Mouse (Mus musculus) embryonic facial prominence, embryonic 11.5 days (tissue): ENCODE data around the gene Anapc1. TPM values are rescaled to one million over a fixed set of nuclear protein-coding genes. Genes with fewer than 3 reads are reported as not detected.
A peak's percentile ranks its signal among the peaks of the same experiment; 100 is the strongest.

Experiments
- ATAC-seq: fragments of 200-750 bp; cut with Nextera tagmentation; replicated peaks from 2 replicates; pipeline ENCODE4 v1.8.0; 2017; ENCODE audit warnings: low read depth; ENCODE audit not compliant: insufficient number of reproducible peaks, low FRiP score, low TSS enrichment
- DNase-seq: peaks from one replicate; pipeline ENCODE4 v3.0.0-alpha.2; 2015; ENCODE audit warnings: low spot score
- H3K27ac ChIP-seq: fragments of 300-500 bp; sonication (generic); replicated peaks from 2 replicates; pipeline ENCODE4 v1.5.1; 2014; ENCODE audit warnings: mild to moderate bottlenecking, low read depth, low read length, control low read depth
- H3K27me3 ChIP-seq: fragments of 300-500 bp; sonication (generic); 2 replicates; pipeline ENCODE4 v1.6.1; 2014; ENCODE audit warnings: mild to moderate bottlenecking, low read length, moderate library complexity, mixed read lengths; ENCODE audit not compliant: control insufficient read depth, insufficient read depth
- H3K36me3 ChIP-seq: fragments of 300-500 bp; sonication (generic); replicated peaks from 2 replicates; pipeline ENCODE4 v1.6.1; 2014; ENCODE audit warnings: low read depth, mild to moderate bottlenecking, low read length, moderate library complexity, mixed read lengths; ENCODE audit not compliant: control insufficient read depth, insufficient read depth
- H3K4me1 ChIP-seq: fragments of 300-500 bp; sonication (generic); 2 replicates; pipeline ENCODE4 v1.6.1; 2014; ENCODE audit warnings: low read length, mixed read lengths; ENCODE audit not compliant: control insufficient read depth, insufficient read depth
- H3K4me2 ChIP-seq: fragments of 300-500 bp; sonication (generic); 2 replicates; pipeline ENCODE4 v1.6.1; 2014; ENCODE audit warnings: low read depth, mild to moderate bottlenecking, control low read depth, low read length, moderate library complexity
- H3K4me3 ChIP-seq: fragments of 300-500 bp; sonication (generic); 2 replicates; pipeline ENCODE4 v1.5.1; 2014; ENCODE audit warnings: low read depth, low read length, control low read depth
- H3K9ac ChIP-seq: fragments of 300-500 bp; sonication (generic); replicated peaks from 2 replicates; pipeline ENCODE4 v1.6.1; 2014; ENCODE audit warnings: mild to moderate bottlenecking, control low read depth, low read length
- H3K9me3 ChIP-seq: fragments of 300-500 bp; sonication (generic); replicated peaks from 2 replicates; pipeline ENCODE4 v1.6.1; 2016; ENCODE audit warnings: mild to moderate bottlenecking, low read length, inconsistent platforms, mixed read lengths; ENCODE audit not compliant: control insufficient read depth
- WGBS: fragments of 180-500 bp; shearing (Covaris S2); extraction: QIAGEN DNeasy Blood & Tissue Kit; methylation state at CpG from one replicate; pipeline ENCODE4 v1.1.7; 2014; 5-methylcytosine and 5-hydroxymethylcytosine counted together
- polyA plus RNA-seq: library from polyadenylated mRNA; unstranded; fragments of >200 nt; fragmentation: Nextera tagmentation; extraction: Ambion mirVana; gene quantifications from 2 replicates; pipeline ENCODE4 v1.2.1, GENCODE M21; 2014

The Anapc1 gene
- polyA plus RNA-seq, 1 experiment from 2014 or later = 90.7 TPM

- Histone ChIP-seq H3K4me2 (no peak overlapping the region), H3K4me1 (no peaks in the 10 kb centered on the region), H3K36me3 (no peaks in the 10 kb centered on the region), H3K27me3 (no peaks in the 10 kb centered on the region), H3K27ac (no peak overlapping the region), H3K4me3 (no peak overlapping the region), H3K9me3 (no peaks in the 10 kb centered on the region), H3K9ac (no peak overlapping the region)
- 88% methylated on average over 5 of the region's 5 CpGs for whole genome bisulfite sequencing
- DNase-seq (no peak), ATAC-seq (no peak)
These were observed 38.9 kb upstream of the Anapc1 start for GRCm38 (mm10) chr2:128726067-128726466.

GRCm38 (mm10) chr2:128722106-128722710 lies 35.0 kb upstream of the Anapc1 start:
- H3K36me3 ChIP-seq = no peaks in the 10 kb centered on the region
- ATAC-seq = no peak
- no peak overlapping the region for H3K27ac ChIP-seq
- no peaks in the 10 kb centered on the region for H3K27me3 ChIP-seq
- no peak overlapping the region for H3K4me3 ChIP-seq
- no peak overlapping the region for H3K4me2 ChIP-seq
- H3K9ac ChIP-seq = no peak overlapping the region
- no peaks in the 10 kb centered on the region for H3K9me3 ChIP-seq
- DNase-seq = no peak
- H3K4me1 ChIP-seq = no peaks in the 10 kb centered on the region
- WGBS = 93% methylated on average over 5 of the region's 5 CpGs

GRCm38 (mm10) chr2:128719380-128719779 lies 32.2 kb upstream of the Anapc1 start:
- peaks cover 2% of the 10 kb centered on the region; the same call in 1 of the 2 replicates for H3K4me1 ChIP-seq
- no peak overlapping the region for H3K4me2 ChIP-seq
- ATAC-seq = no peak
- H3K27me3 ChIP-seq = no peaks in the 10 kb centered on the region
- DNase-seq = no peak
- 94% methylated on average over 2 of the region's 2 CpGs for WGBS
- no peaks in the 10 kb centered on the region for H3K9me3 ChIP-seq
- no peak overlapping the region for H3K27ac ChIP-seq
- H3K4me3 ChIP-seq = no peak overlapping the region
- no peak overlapping the region for H3K9ac ChIP-seq
- no peaks in the 10 kb centered on the region for H3K36me3 ChIP-seq

GRCm38 (mm10) chr2:128715979-128716378 lies 28.8 kb upstream of the Anapc1 start:
- peaks cover 7% of the 10 kb centered on the region; the same call in 1 of the 2 replicates for H3K4me1 ChIP-seq
- no peaks in the 10 kb centered on the region for H3K36me3 ChIP-seq
- no peak overlapping the region; the same call in 1 of the 2 replicates for H3K27ac ChIP-seq
- 95% methylated on average over 1 of the region's 1 CpGs for WGBS
- ATAC-seq = no peak
- H3K4me2 ChIP-seq = no peak overlapping the region
- no peak overlapping the region for H3K4me3 ChIP-seq
- DNase-seq = no peak
- H3K9me3 ChIP-seq = no peaks in the 10 kb centered on the region
- H3K9ac ChIP-seq = no peak overlapping the region
- H3K27me3 ChIP-seq = no peaks in the 10 kb centered on the region

GRCm38 (mm10) chr2:128714724-128715241 lies 27.6 kb upstream of the Anapc1 start:
- no peak overlapping the region for H3K4me3 ChIP-seq

GRCm38 (mm10) chr2:128713548-128714003 lies 26.4 kb upstream of the Anapc1 start:
- ATAC-seq = peak; percentile 82
- H3K36me3 ChIP-seq = no peaks in the 10 kb centered on the region
- no peak overlapping the region for H3K4me2 ChIP-seq
- H3K27me3 ChIP-seq = no peaks in the 10 kb centered on the region
- peak; percentile 99 for DNase-seq
- no peak overlapping the region for H3K9ac ChIP-seq
- H3K27ac ChIP-seq = peak overlapping the region; percentile 94
- WGBS = 23% methylated on average over 5 of the region's 5 CpGs
- peaks cover 7% of the 10 kb centered on the region; the same call in 1 of the 2 replicates for H3K4me1 ChIP-seq
- H3K4me3 ChIP-seq = no peak overlapping the region
- H3K9me3 ChIP-seq = no peaks in the 10 kb centered on the region

More at GRCm38 (mm10) chr2:128714724-128715241, 27.6 kb upstream of the Anapc1 start:
- peaks cover 7% of the 10 kb centered on the region; the same call in 1 of the 2 replicates for H3K4me1 ChIP-seq
- no peaks in the 10 kb centered on the region for H3K27me3 ChIP-seq
- H3K9ac ChIP-seq = no peak overlapping the region
- no peaks in the 10 kb centered on the region for H3K9me3 ChIP-seq
- WGBS = 37% methylated on average over 7 of the region's 7 CpGs
- no peak overlapping the region for H3K4me2 ChIP-seq
- no peaks in the 10 kb centered on the region for H3K36me3 ChIP-seq
- ATAC-seq (no peak), DNase-seq (peak; percentile 38)
- H3K27ac ChIP-seq = peak overlapping the region; percentile 94

DNA sequence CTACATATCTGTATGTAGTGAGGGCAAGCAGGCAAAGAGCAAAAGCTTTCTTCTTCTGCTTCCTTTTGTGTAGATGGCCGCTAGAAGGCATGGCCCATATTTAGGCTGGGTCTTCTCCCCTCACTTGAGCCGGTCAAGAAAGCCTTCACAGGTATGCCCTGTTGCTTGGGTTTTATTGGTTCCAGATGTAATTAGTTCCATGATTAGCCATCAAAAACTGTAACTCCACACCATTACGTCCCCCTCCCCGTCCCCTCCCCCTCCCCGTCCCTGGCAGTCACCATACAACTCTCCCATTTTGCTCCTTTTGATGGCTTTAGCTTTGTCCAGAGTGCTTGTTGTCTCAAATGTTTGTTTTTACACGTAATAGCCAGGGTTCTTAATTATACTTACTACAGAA lies 25.7 kb upstream of the Anapc1 start:
- Histone ChIP-seq H3K9ac (no peak overlapping the region), H3K27me3 (no peaks in the 10 kb centered on the region), H3K4me3 (no peak overlapping the region), H3K36me3 (no peaks in the 10 kb centered on the region), H3K4me2 (no peak overlapping the region; the same call in 1 of the 2 replicates), H3K9me3 (no peaks in the 10 kb centered on the region), H3K27ac (peak overlapping the region; percentile 94), H3K4me1 (peaks cover 7% of the 10 kb centered on the region; the same call in 1 of the 2 replicates)
- WGBS = 19% methylated on average over 6 of the region's 6 CpGs
- ATAC-seq = no peak
- peak; percentile 77 for DNase-seq

GRCm38 (mm10) chr2:128710609-128711008 lies 23.4 kb upstream of the Anapc1 start:
- Histone ChIP-seq H3K27me3 (no peaks in the 10 kb centered on the region), H3K9ac (no peak overlapping the region), H3K36me3 (no peaks in the 10 kb centered on the region), H3K27ac (no peak overlapping the region), H3K9me3 (no peaks in the 10 kb centered on the region), H3K4me3 (no peak overlapping the region), H3K4me1 (peaks cover 7% of the 10 kb centered on the region; the same call in 1 of the 2 replicates), H3K4me2 (no peak overlapping the region)
- ATAC-seq = no peak
- no peak for DNase-seq
- 71% methylated on average over 6 of the region's 6 CpGs for WGBS
